Mouse (Mus musculus) liver, embryonic 14.5 days (tissue): ENCODE measurements around the gene Slc25a21. TPM values are rescaled to one million over a fixed set of nuclear protein-coding genes. Genes with fewer than 3 reads are reported as not detected.

ENCODE experiments used
- ATAC-seq: fragments of 200-750 bp; cut with Nextera tagmentation; 2 replicates; pipeline ENCODE4 v1.8.0; 2017; ENCODE audit warnings: moderate number of reproducible peaks, mild to moderate bottlenecking, moderate library complexity; ENCODE audit not compliant: insufficient read depth
- DNase-seq, 3 experiments: peaks; one replicate each; pipeline ENCODE4 v3.0.0-alpha.2; 2012 to 2013; ENCODE audit warnings: low read depth in 3 of 3, low spot score in 3 of 3
- H3K27ac ChIP-seq: fragments of 300-500 bp; sonication (generic); 2 replicates; pipeline ENCODE4 v1.5.1; 2014; ENCODE audit warnings: moderate library complexity, mild to moderate bottlenecking, control low read depth, inconsistent platforms
- H3K27me3 ChIP-seq: fragments of 300-500 bp; sonication (generic); 2 replicates; pipeline ENCODE4 v1.6.1; 2014; ENCODE audit warnings: mild to moderate bottlenecking, low read length, moderate library complexity; ENCODE audit not compliant: control insufficient read depth, insufficient read depth
- H3K36me3 ChIP-seq: fragments of 300-500 bp; sonication (generic); replicated peaks from 2 replicates; pipeline ENCODE4 v1.6.1; 2014; ENCODE audit warnings: low read depth; ENCODE audit not compliant: control insufficient read depth, insufficient read depth
- H3K4me1 ChIP-seq, 2 experiments: fragments of 200-500 bp in 1 of 2; fragments of 300-500 bp in 1 of 2; sonication (generic) in 1 of 2; replicated peaks; 2 replicates each; pipeline ENCODE4 v1.6.1; 2012 to 2014; ENCODE audit warnings: antibody characterized with exemption in 1 of 2, inconsistent platforms in 1 of 2, low read length in 1 of 2; ENCODE audit not compliant: control insufficient read depth in 2 of 2, insufficient read depth in 2 of 2
- H3K4me2 ChIP-seq: fragments of 300-500 bp; sonication (generic); 2 replicates; pipeline ENCODE4 v1.6.1; 2014; ENCODE audit warnings: low read depth, mild to moderate bottlenecking, control low read depth, moderate library complexity
- H3K4me3 ChIP-seq, 2 experiments: fragments of 200-500 bp in 1 of 2; fragments of 300-500 bp in 1 of 2; sonication (generic) in 1 of 2; 2 replicates each; pipeline ENCODE4 v1.5.1; 2012 to 2014; ENCODE audit warnings: low read depth in 2 of 2, low read length in 2 of 2, mild to moderate bottlenecking in 2 of 2, control low read depth in 1 of 2, inconsistent platforms in 1 of 2, moderate library complexity in 1 of 2; ENCODE audit not compliant: insufficient read depth in 1 of 2
- H3K9ac ChIP-seq: fragments of 300-500 bp; sonication (generic); replicated peaks from 2 replicates; pipeline ENCODE4 v1.6.1; 2014; ENCODE audit warnings: mild to moderate bottlenecking, control low read depth, moderate library complexity
- H3K9me3 ChIP-seq: fragments of 300-500 bp; sonication (generic); 2 replicates; pipeline ENCODE4 v1.6.1; 2016; ENCODE audit warnings: low read length, mixed read lengths; ENCODE audit not compliant: control insufficient read depth
- CTCF ChIP-seq: IDR thresholded peaks from 2 replicates; pipeline ENCODE4 v1.5.1; 2016; ENCODE audit warnings: antibody characterized with exemption, low read depth, control low read depth
- EP300 ChIP-seq: IDR thresholded peaks from 2 replicates; pipeline ENCODE4 v1.6.1; 2016; ENCODE audit warnings: antibody characterized with exemption, low read depth
- whole genome bisulfite sequencing: fragments of 180-500 bp; shearing (Covaris S2); extraction: QIAGEN DNeasy Blood & Tissue Kit; methylation state at CpG from one replicate; pipeline ENCODE4 v1.1.7; 2014; ENCODE audit not compliant: insufficient replicate concordance; 5-methylcytosine and 5-hydroxymethylcytosine counted together
- polyA plus RNA-seq, 2 experiments: library from polyadenylated mRNA; depleted of rRNA in 1 of 2; stranded (reverse) in 1 of 2; unstranded in 1 of 2; fragments of >200 nt; fragmentation: Nextera tagmentation in 1 of 2; extraction: Ambion mirVana in 1 of 2; gene quantifications; 2 replicates each; pipeline versions ENCODE4 v1.2.1 to v1.2.3; 2012 to 2014

The Slc25a21 gene
- polyA plus RNA-seq, 2 experiments, result 9.3 to 21.6 TPM

GRCm38 (mm10) chr12:56852679-56853078 lies 344.6 kb downstream of the Slc25a21 start:
- no peaks in the 10 kb centered on the region for H3K9me3 ChIP-seq
- no peaks in the 10 kb centered on the region for H3K4me1 ChIP-seq
- no peaks in the 10 kb centered on the region for H3K36me3 ChIP-seq
- DNase-seq (no peak), ATAC-seq (no peak)
- no peak overlapping the region for H3K27ac ChIP-seq
- TF ChIP-seq EP300, result no peak
- no peak overlapping the region for H3K4me2 ChIP-seq
- H3K27me3 ChIP-seq, result no peaks in the 10 kb centered on the region
- H3K9ac ChIP-seq, result no peak overlapping the region
- 50% methylated on average over 4 of the region's 4 CpGs for WGBS
- no peak overlapping the region for H3K4me3 ChIP-seq

- Histone ChIP-seq H3K36me3 (no peaks in the 10 kb centered on the region), H3K27me3 (no peaks in the 10 kb centered on the region), H3K4me1 (no peaks in the 10 kb centered on the region), H3K27ac (no peak overlapping the region), H3K4me2 (no peak overlapping the region), H3K4me3 (no peak overlapping the region), H3K9me3 (no peaks in the 10 kb centered on the region), H3K9ac (no peak overlapping the region)
- TF ChIP-seq CTCF, result no peak
- no peak for TF ChIP-seq EP300
- WGBS, result 68% methylated on average over 3 of the region's 3 CpGs
- no peak for DNase-seq
- ATAC-seq, result no peak
These were observed 345.8 kb downstream of the Slc25a21 start for GRCm38 (mm10) chr12:56851464-56851863.

GRCm38 (mm10) chr12:56829945-56830344 lies 367.3 kb downstream of the Slc25a21 start:
- Histone ChIP-seq H3K4me3 (no peak overlapping the region), H3K9me3 (no peaks in the 10 kb centered on the region), H3K9ac (no peak overlapping the region), H3K27me3 (no peaks in the 10 kb centered on the region), H3K4me1 (no peaks in the 10 kb centered on the region), H3K27ac (no peak overlapping the region), H3K4me2 (no peak overlapping the region), H3K36me3 (no peaks in the 10 kb centered on the region)
- 61% methylated on average over 1 of the region's 1 CpGs for WGBS
- DNase-seq (no peak), ATAC-seq (no peak)
- TF ChIP-seq EP300 (no peak), CTCF (no peak)

GRCm38 (mm10) chr12:56829455-56829883 lies 367.8 kb downstream of the Slc25a21 start:
- TF ChIP-seq EP300 (no peak), CTCF (no peak)
- H3K27ac ChIP-seq, result no peak overlapping the region
- DNase-seq (no peak), ATAC-seq (no peak)
- no peaks in the 10 kb centered on the region for H3K4me1 ChIP-seq
- WGBS, result 46% methylated on average over 5 of the region's 5 CpGs
- no peaks in the 10 kb centered on the region for H3K27me3 ChIP-seq
- no peak overlapping the region for H3K9ac ChIP-seq
- H3K36me3 ChIP-seq, result no peaks in the 10 kb centered on the region
- no peaks in the 10 kb centered on the region for H3K9me3 ChIP-seq
- H3K4me3 ChIP-seq, result no peak overlapping the region
- H3K4me2 ChIP-seq, result no peak overlapping the region

GRCm38 (mm10) chr12:56827808-56828384 lies 369.4 kb downstream of the Slc25a21 start:
- H3K36me3 ChIP-seq, result no peaks in the 10 kb centered on the region
- H3K9ac ChIP-seq, result no peak overlapping the region
- TF ChIP-seq EP300 (no peak), CTCF (no peak)
- no peak overlapping the region for H3K4me3 ChIP-seq
- H3K4me2 ChIP-seq, result no peak overlapping the region
- ATAC-seq, result no peak
- H3K9me3 ChIP-seq, result no peaks in the 10 kb centered on the region
- WGBS, result 76% methylated on average over 8 of the region's 8 CpGs
- no peaks in the 10 kb centered on the region for H3K4me1 ChIP-seq
- H3K27me3 ChIP-seq, result no peaks in the 10 kb centered on the region
- no peak overlapping the region for H3K27ac ChIP-seq
- no peak for DNase-seq
